Mouse (Mus musculus) midbrain, embryonic 16.5 days (tissue): ENCODE measurements at regions not wholly inside any gene's neighbourhood (a gene's known extent, or its start where the extent isn't known, plus 50 kb on each side); places are given as distances from the start of the nearest gene placed in this dataset.
A peak's percentile ranks its signal among the peaks of the same experiment; 100 is the strongest.
"Not testable (repeated sequence)": the region's sequence is repeated elsewhere in the genome, so short reads cannot be mapped to it uniquely, and the experiment has no call there.

Experiments used
- ATAC-seq: fragments of 200-750 bp; cut with Nextera tagmentation; 2 replicates; pipeline ENCODE4 v1.8.0; 2017; ENCODE audit warnings: moderate TSS enrichment
- H3K27ac ChIP-seq: fragments of 300-500 bp; sonication (generic); 2 replicates; pipeline ENCODE4 v1.5.1; 2014; ENCODE audit warnings: mild to moderate bottlenecking, low read length, mixed read lengths
- H3K27me3 ChIP-seq: fragments of 300-500 bp; sonication (generic); 2 replicates; pipeline ENCODE4 v1.6.1; 2014; ENCODE audit warnings: low read depth, low read length, mixed read lengths; ENCODE audit not compliant: control insufficient read depth, insufficient read depth
- H3K36me3 ChIP-seq: fragments of 300-500 bp; sonication (generic); 2 replicates; pipeline ENCODE4 v1.6.1; 2014; ENCODE audit warnings: mild to moderate bottlenecking, low read length, moderate library complexity, mixed read lengths; ENCODE audit not compliant: control insufficient read depth, insufficient read depth
- H3K4me1 ChIP-seq: fragments of 300-500 bp; sonication (generic); 2 replicates; pipeline ENCODE4 v1.6.1; 2014; ENCODE audit warnings: mild to moderate bottlenecking, low read length, mixed read lengths; ENCODE audit not compliant: control insufficient read depth, insufficient read depth
- H3K4me2 ChIP-seq: fragments of 300-500 bp; sonication (generic); 2 replicates; pipeline ENCODE4 v1.6.1; 2014; ENCODE audit warnings: mild to moderate bottlenecking, low read length, mixed read lengths
- H3K4me3 ChIP-seq: fragments of 300-500 bp; sonication (generic); 2 replicates; pipeline ENCODE4 v1.5.1; 2014; ENCODE audit warnings: low read depth, mild to moderate bottlenecking, low read length, moderate library complexity, mixed read lengths
- H3K9ac ChIP-seq: fragments of 300-500 bp; sonication (generic); 2 replicates; pipeline ENCODE4 v1.6.1; 2014; ENCODE audit warnings: low read depth, low read length, mixed read lengths
- H3K9me3 ChIP-seq: fragments of 300-500 bp; sonication (generic); replicated peaks from 2 replicates; pipeline ENCODE4 v1.6.1; 2014; ENCODE audit warnings: mild to moderate bottlenecking, low read length, mixed read lengths; ENCODE audit not compliant: control insufficient read depth, poor library complexity, severe bottlenecking
- WGBS: fragments of 180-500 bp; shearing (Covaris S2); extraction: QIAGEN DNeasy Blood & Tissue Kit; methylation state at CpG from one replicate; pipeline ENCODE4 v1.1.7; 2014; 5-methylcytosine and 5-hydroxymethylcytosine counted together

DNA sequence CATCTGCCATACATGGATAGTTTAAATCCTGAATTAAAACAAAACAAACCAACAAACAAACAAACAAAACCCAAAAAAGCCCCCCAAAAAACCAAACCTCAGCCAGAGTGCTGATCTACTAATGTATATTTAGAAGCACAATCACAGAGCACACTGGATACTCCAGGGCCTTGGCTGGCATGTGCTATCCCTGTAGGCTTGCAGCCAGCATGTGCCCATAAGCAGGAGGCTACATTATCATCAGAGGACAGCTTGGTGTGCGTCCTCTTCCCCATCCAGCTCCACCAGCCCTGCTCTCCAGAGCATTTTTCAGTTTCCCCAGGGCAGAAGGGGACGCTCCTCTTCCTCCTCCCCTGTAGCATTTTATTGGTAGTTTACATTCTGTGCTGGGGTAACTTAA lies 198.9 kb downstream of the Mterf1b start:
- Histone ChIP-seq H3K36me3 (no peaks in the 10 kb centered on the region), H3K4me1 (no peaks in the 10 kb centered on the region), H3K27me3 (no peaks in the 10 kb centered on the region), H3K9me3 (no peaks in the 10 kb centered on the region), H3K9ac (no peak overlapping the region), H3K4me2 (no peak overlapping the region), H3K27ac (no peak overlapping the region), H3K4me3 (no peak overlapping the region)
- 66% methylated on average over 2 of the region's 2 CpGs for WGBS
- no peak for ATAC-seq

DNA sequence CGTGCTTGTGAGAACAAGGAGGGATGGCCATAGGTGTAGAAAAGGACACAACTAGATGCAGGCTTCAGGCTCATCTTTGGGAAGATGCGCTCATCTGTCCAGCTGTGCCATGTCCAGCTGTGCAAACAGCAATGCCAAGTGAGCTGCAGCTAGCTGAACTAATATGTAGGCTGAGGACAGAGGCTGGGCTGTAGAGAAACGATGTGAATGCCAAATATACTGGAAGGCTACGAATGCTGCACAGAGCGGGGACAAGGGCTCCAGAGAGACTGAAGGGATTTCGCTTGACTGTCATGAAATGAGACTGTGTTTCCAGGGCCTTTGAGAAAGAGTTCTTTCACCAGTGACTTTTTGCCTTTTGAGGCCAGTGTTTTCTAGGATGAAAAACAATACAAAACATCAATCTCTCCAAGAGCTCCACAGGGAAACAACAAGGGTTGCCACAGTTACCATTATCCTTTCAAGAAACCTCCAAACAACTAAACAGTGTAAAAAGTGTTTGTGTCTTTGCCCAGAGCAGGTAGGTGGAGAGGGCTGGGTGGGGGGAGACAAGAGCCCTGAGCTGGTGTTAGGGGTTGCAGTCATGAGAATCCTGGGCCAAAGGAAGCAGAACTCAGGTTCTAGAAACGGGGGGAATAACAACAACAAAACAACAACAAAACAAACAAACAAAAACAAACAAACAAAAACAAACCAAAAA lies 202.3 kb downstream of the Mterf1b start:
- H3K27me3 ChIP-seq, H3K4me3 ChIP-seq: not testable (repeated sequence)
- ATAC-seq: peak; percentile 67; the same call in 1 of the 2 replicates

DNA sequence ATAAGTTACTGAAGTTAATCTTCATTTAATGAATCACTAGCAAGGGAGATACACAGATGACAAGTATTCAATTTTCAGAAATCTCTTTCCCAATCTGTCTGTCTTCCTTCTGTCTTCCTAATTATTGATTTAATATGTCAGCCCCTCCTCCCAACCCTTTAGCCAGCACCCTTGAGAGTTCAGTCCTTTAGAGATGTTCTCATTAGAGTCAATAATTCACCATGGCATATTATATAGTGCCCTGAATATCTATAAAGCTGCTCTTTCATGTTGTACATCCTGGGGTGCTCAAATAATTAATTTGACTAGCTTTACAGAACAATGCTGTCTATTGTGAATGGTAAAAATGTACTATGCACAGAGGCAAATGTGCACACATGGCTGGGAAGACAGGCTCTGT lies 205.9 kb downstream of the Mterf1b start:
- Histone ChIP-seq H3K36me3 (no peaks in the 10 kb centered on the region), H3K27ac (no peak overlapping the region), H3K4me1 (no peaks in the 10 kb centered on the region), H3K4me2 (no peak overlapping the region), H3K27me3 (no peaks in the 10 kb centered on the region), H3K4me3 (no peak overlapping the region), H3K9ac (no peak overlapping the region), H3K9me3 (no peaks in the 10 kb centered on the region)
- ATAC-seq: 0 out of 2 replicates have a peak, but pooled peaks have one; percentile 28

More for the DNA sequence above, 202.3 kb downstream of the Mterf1b start:
- WGBS: 58% methylated on average over 6 of the region's 7 CpGs
- not testable (repeated sequence) for H3K4me2 ChIP-seq, H3K27ac ChIP-seq, H3K9me3 ChIP-seq, H3K36me3 ChIP-seq, H3K4me1 ChIP-seq, H3K9ac ChIP-seq

DNA sequence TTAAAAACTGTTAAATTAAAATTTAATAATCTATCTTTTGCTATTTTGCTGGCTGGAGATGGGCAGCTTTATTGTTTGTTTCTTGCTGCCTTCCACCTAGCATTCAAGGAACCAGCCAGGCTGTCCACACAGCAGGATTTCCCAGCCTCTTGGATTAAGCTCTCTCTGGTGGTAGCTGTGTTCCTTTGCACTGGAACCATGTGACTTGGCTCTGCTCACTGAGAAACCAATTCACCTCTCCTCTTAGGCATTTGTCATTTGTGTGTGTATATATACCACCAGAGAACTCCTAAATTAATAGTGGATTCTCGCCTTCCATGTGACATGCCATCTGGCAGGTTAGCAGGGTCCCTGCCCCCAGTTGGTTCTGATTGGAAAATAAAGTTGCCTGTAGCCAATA lies 225.6 kb downstream of the Mterf1b start:
- WGBS: 70% methylated on average over 1 of the region's 1 CpGs
- Histone ChIP-seq H3K27me3 (no peaks in the 10 kb centered on the region), H3K9me3 (no peaks in the 10 kb centered on the region), H3K36me3 (no peaks in the 10 kb centered on the region), H3K27ac (no peak overlapping the region), H3K4me1 (no peaks in the 10 kb centered on the region), H3K4me3 (no peak overlapping the region), H3K9ac (no peak overlapping the region), H3K4me2 (no peak overlapping the region)
- ATAC-seq: no peak
